Mouse (Mus musculus): ENCODE measurements around the gene Abhd14a. TPM values are rescaled to one million over a fixed set of nuclear protein-coding genes. Genes with fewer than 3 reads are reported as not detected.
A peak's percentile ranks its signal among the peaks of the same experiment; 100 is the strongest.

Abhd14a gene
- polyA plus RNA-seq, 1 experiment from 2014 or later, result 38.3 TPM

DNA sequence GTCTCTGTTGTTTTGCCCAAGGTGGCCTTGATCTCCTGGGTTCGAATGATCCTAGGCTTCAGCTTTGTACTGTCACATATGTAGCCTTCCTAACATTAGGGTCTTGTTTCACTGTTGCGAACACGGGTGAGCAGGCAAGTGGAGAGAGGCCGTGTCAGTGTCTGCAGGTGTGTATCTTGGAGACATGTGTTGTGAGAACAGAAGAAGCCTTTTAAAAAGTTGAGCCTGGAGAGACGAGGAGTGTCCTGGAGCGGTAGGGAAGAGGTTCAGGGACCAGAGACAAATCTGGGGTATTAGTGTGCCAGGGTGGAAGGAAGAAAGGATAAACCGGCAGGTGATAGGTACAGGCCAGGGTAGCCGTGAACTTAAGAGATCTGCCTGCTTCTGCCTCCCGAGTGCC, 30.6 kb upstream of the Abhd14a start:
- Histone ChIP-seq H3K36me3 (ENCODE audit: control insufficient read depth, insufficient read depth, low read length) (no peaks in the 10 kb centered on the region; the same call in 1 of the 2 replicates), H3K9me3 (ENCODE audit: control insufficient read depth, low read length) (no peaks in the 10 kb centered on the region), H3K4me2 (ENCODE audit: low read depth, low read length, severe bottlenecking) (peak overlapping the region; percentile 76), H3K4me3 (ENCODE audit: low read depth, low read length) (peak overlapping the region; percentile 70), H3K27me3 (ENCODE audit: control insufficient read depth, insufficient read depth, low read length) (no peaks in the 10 kb centered on the region), H3K4me1 (replicated peaks; ENCODE audit: control insufficient read depth, insufficient read depth, low read length) (peaks cover 12% of the 10 kb centered on the region), H3K9ac (ENCODE audit: low read length) (peak overlapping the region; percentile 64), H3K27ac (ENCODE audit: low read depth, low read length) (no peak overlapping the region)
- ATAC-seq (replicated peaks; ENCODE audit: low FRiP score) (no peak), DNase-seq (ENCODE audit: low spot score) (peak; percentile 46)
- WGBS, result 84% methylated on average over 9 of the region's 9 CpGs

DNA sequence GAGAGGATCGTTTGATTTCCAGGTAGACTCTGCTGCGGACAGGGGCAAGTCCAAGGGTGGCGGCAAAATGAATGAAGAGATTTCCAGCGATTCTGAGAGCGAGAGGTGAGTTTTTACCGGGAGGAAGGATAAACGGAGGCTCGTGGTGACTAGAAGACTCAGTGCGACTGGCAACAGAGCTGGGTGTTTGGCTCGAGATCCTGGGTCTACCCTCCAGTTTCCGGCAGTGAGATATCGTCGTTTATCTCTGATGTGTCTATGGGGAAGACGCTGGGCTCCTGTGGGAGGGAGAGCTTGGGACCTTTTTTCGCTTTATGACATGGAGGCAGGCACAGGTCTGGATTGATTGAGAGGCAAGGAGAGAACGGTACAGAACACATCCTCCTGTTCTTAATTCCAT, 30.2 kb upstream of the Abhd14a start:
- Histone ChIP-seq H3K9ac (ENCODE audit: low read length) (peak overlapping the region; percentile 64), H3K4me3 (ENCODE audit: low read depth, low read length) (peak overlapping the region; percentile 70), H3K4me1 (replicated peaks; ENCODE audit: control insufficient read depth, insufficient read depth, low read length) (peaks cover 12% of the 10 kb centered on the region), H3K36me3 (ENCODE audit: control insufficient read depth, insufficient read depth, low read length) (no peaks in the 10 kb centered on the region; the same call in 1 of the 2 replicates), H3K27ac (ENCODE audit: low read depth, low read length) (no peak overlapping the region), H3K9me3 (ENCODE audit: control insufficient read depth, low read length) (no peaks in the 10 kb centered on the region), H3K27me3 (ENCODE audit: control insufficient read depth, insufficient read depth, low read length) (no peaks in the 10 kb centered on the region), H3K4me2 (ENCODE audit: low read depth, low read length, severe bottlenecking) (peak overlapping the region; percentile 76)
- 7% methylated on average over 16 of the region's 16 CpGs for WGBS
- ATAC-seq (replicated peaks; ENCODE audit: low FRiP score) (no peak), DNase-seq (ENCODE audit: low spot score) (no peak)

DNA sequence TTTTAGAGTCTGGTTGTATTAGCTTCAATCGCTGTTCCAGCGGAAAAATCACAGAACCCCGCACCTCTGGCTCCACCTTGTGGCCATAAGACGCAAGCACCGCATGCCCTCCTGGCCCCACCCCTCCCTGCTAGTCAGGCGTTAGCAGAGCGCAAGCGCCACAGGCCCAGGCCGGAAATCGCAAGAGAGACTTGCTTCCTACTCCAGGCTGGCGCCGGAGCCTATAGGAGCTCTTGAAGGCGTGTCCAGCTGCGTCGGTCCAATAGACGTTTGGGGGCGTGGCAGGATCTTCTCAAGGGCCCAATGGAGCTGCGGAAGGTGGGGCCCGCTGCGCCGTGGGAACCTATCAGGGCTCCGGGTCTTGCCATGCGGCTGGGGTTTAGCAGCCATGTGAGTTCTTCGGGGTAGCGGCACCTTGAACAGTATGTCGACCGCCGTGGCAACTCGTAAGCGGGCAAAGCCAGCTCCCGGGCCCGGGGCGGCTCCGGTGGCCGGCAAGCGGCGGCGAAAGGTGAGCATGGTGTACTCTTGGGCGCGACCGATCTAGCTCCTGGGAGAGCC, 29.5 kb upstream of the Abhd14a start, which contains the start of gene Parp3:
Gene Parp3 (minus strand): TSS at position 26 of the 561 bp plus-strand sequence.
- no peak within 1 kb of the TSS for H3K27ac ChIP-seq (ENCODE audit: low read depth, low read length)
- WGBS, result 0% methylated on average over 41 of the region's 41 CpGs
- H3K4me1 ChIP-seq (replicated peaks; ENCODE audit: control insufficient read depth, insufficient read depth, low read length), result peaks cover 12% of the 10 kb centered on the region
- DNase-seq (ENCODE audit: low spot score) (peak; percentile 99), ATAC-seq (replicated peaks; ENCODE audit: low FRiP score) (peak; percentile 98)
- peak within 1 kb of the TSS; percentile 70 for H3K4me3 ChIP-seq (ENCODE audit: low read depth, low read length)
- no peaks in the 10 kb centered on the region for H3K9me3 ChIP-seq (ENCODE audit: control insufficient read depth, low read length)
- peak within 1 kb of the TSS; percentile 64 for H3K9ac ChIP-seq (ENCODE audit: low read length)
- no peaks in the 10 kb centered on the region; the same call in 1 of the 2 replicates for H3K36me3 ChIP-seq (ENCODE audit: control insufficient read depth, insufficient read depth, low read length)
- peak within 1 kb of the TSS; percentile 76 for H3K4me2 ChIP-seq (ENCODE audit: low read depth, low read length, severe bottlenecking)
- no peaks in the 10 kb centered on the region for H3K27me3 ChIP-seq (ENCODE audit: control insufficient read depth, insufficient read depth, low read length)

DNA sequence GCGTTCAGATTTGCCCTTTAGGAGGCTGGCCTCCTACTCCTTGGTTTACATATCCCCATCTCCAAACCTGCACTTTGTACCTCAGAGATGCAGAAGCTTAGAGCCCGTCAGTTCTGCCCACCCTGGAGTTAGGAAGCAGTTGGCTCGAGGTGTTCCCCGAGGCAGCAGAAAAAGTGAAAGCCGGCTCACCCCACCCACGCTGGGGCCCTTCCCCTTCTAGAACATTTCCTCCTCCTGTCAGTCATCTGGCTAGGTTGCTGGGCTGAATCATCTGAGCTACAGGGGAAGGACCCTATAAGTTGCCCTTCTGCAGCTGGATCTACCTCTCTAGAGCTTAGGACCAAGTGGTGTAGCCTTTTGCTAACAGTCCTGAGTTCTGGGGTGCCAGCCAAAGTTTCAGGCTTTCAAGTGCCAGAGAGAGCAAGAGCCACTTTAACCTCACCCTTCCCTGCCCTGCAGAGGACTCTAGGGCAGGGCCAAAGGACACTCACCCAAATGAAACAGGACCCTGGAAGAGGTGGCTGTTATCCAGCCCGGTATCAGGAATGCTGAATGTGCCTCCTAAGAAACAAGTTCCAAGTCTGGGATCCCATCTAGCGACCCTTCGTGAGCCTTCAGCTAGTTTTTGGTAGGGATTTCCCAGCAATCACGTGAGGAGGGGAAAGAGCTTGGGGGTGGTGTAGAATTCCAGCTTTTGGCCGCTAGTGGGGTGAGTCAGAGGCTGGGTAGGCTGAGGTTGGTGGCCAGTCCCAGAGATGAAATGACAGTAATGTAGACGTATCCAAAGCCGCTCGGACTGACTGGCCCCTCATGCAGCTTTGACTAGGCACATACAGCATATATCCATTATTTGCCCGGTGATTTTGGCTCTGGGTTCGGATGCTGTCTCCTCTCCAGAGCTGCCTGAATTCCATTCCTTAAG, 28.8 kb upstream of the Abhd14a start:
- Histone ChIP-seq H3K27me3 (ENCODE audit: control insufficient read depth, insufficient read depth, low read length) (no peaks in the 10 kb centered on the region), H3K36me3 (ENCODE audit: control insufficient read depth, insufficient read depth, low read length) (no peaks in the 10 kb centered on the region; the same call in 1 of the 2 replicates), H3K4me1 (replicated peaks; ENCODE audit: control insufficient read depth, insufficient read depth, low read length) (peaks cover 17% of the 10 kb centered on the region), H3K4me2 (ENCODE audit: low read depth, low read length, severe bottlenecking) (peak overlapping the region; percentile 31), H3K4me3 (ENCODE audit: low read depth, low read length) (no peak overlapping the region), H3K9ac (ENCODE audit: low read length) (peak overlapping the region; percentile 39), H3K27ac (ENCODE audit: low read depth, low read length) (no peak overlapping the region), H3K9me3 (ENCODE audit: control insufficient read depth, low read length) (no peaks in the 10 kb centered on the region)
- WGBS, result 37% methylated on average over 16 of the region's 16 CpGs
- ATAC-seq (replicated peaks; ENCODE audit: low FRiP score) (peak; percentile 62), DNase-seq (ENCODE audit: low spot score) (no peak)

DNA sequence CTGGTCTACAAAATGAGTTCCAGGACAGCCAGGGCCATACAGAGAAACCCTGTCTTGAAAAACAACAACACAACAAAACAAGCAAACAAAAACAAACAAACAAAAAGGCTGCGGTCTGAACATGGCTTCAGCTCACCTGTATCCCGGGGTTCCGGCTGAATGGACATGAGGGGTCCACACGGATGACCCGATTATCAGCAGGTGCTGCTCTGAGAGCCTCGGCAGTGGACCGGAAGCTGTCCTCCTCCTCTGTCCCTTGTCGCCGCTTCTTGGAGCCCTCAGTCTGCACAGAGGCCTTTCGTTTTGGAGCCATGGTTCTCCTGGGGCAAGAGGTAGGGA, 28.2 kb upstream of the Abhd14a start, which contains the start of gene Rrp9:
Gene Rrp9 (plus strand): TSS at position 301 of the 339 bp plus-strand sequence.
- no peaks in the 10 kb centered on the region for H3K27me3 ChIP-seq (ENCODE audit: control insufficient read depth, insufficient read depth, low read length)
- no peak within 1 kb of the TSS for H3K27ac ChIP-seq (ENCODE audit: low read depth, low read length)
- H3K4me3 ChIP-seq (ENCODE audit: low read depth, low read length), result no peak within 1 kb of the TSS
- no peaks in the 10 kb centered on the region for H3K9me3 ChIP-seq (ENCODE audit: control insufficient read depth, low read length)
- ATAC-seq (replicated peaks; ENCODE audit: low FRiP score) (no peak), DNase-seq (ENCODE audit: low spot score) (no peak)
- H3K4me1 ChIP-seq (replicated peaks; ENCODE audit: control insufficient read depth, insufficient read depth, low read length), result peaks cover 17% of the 10 kb centered on the region
- peak within 1 kb of the TSS; percentile 39 for H3K9ac ChIP-seq (ENCODE audit: low read length)
- no peaks in the 10 kb centered on the region; the same call in 1 of the 2 replicates for H3K36me3 ChIP-seq (ENCODE audit: control insufficient read depth, insufficient read depth, low read length)
- H3K4me2 ChIP-seq (ENCODE audit: low read depth, low read length, severe bottlenecking), result peak within 1 kb of the TSS; percentile 31
- WGBS, result 90% methylated on average over 10 of the region's 10 CpGs

DNA sequence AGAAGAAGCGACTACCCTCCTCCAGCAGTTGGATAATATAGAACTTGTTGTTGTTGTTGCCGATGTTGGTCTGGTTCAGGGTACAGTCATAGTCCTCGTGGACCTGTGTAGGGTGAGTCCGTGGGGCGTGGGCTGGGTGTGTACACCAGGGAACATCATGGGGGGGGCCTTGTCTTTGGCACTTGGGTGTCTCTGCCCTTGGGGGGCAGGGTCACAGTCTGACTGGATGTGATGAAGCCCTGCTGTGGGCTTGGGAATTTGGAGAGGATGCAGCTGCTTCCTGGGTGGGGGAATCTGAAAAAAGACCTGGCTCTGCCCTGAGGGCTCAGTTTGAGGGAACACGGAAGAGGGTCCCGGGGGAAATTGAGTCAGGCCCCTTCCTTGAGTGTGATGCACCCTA, 27.6 kb upstream of the Abhd14a start:
- H3K9me3 ChIP-seq (ENCODE audit: control insufficient read depth, low read length), result no peaks in the 10 kb centered on the region
- H3K4me2 ChIP-seq (ENCODE audit: low read depth, low read length, severe bottlenecking), result no peak overlapping the region
- 67% methylated on average over 7 of the region's 7 CpGs for WGBS
- H3K9ac ChIP-seq (ENCODE audit: low read length), result 0 out of 2 replicates have a peak overlapping the region, but pooled peaks have one; percentile 27
- no peak overlapping the region for H3K27ac ChIP-seq (ENCODE audit: low read depth, low read length)
- ATAC-seq (replicated peaks; ENCODE audit: low FRiP score) (no peak), DNase-seq (ENCODE audit: low spot score) (no peak)
- peaks cover 17% of the 10 kb centered on the region for H3K4me1 ChIP-seq (replicated peaks; ENCODE audit: control insufficient read depth, insufficient read depth, low read length)
- no peaks in the 10 kb centered on the region for H3K36me3 ChIP-seq (ENCODE audit: control insufficient read depth, insufficient read depth, low read length)
- no peaks in the 10 kb centered on the region for H3K27me3 ChIP-seq (ENCODE audit: control insufficient read depth, insufficient read depth, low read length)
- no peak overlapping the region for H3K4me3 ChIP-seq (ENCODE audit: low read depth, low read length)

DNA sequence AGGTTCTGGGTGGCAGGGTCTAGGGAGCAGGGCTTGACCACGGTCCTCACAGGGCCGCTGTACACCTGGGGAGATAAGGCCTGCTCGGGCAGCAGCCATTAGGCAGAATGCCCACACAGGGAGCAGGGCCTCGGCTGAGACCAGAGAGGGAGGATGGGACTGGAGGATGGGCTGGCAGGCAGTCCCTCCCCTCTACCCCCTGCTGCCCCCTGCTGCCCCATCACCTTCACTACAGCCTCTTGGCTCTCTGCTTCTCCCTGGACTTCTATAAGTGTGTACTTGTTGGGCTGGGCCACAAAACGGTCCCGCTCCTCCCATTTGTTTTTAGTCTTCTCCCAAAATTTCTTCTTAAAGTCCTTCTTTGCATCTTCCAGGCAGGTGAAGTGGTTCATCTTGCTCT, 27.0 kb upstream of the Abhd14a start:
- 2% methylated on average over 6 of the region's 6 CpGs for WGBS
- Histone ChIP-seq H3K36me3 (ENCODE audit: control insufficient read depth, insufficient read depth, low read length) (no peaks in the 10 kb centered on the region), H3K9me3 (ENCODE audit: control insufficient read depth, low read length) (no peaks in the 10 kb centered on the region), H3K4me3 (ENCODE audit: low read depth, low read length) (no peak overlapping the region), H3K4me1 (replicated peaks; ENCODE audit: control insufficient read depth, insufficient read depth, low read length) (peaks cover 17% of the 10 kb centered on the region), H3K9ac (ENCODE audit: low read length) (peak overlapping the region; percentile 41; the same call in 1 of the 2 replicates), H3K27ac (ENCODE audit: low read depth, low read length) (no peak overlapping the region), H3K27me3 (ENCODE audit: control insufficient read depth, insufficient read depth, low read length) (no peaks in the 10 kb centered on the region), H3K4me2 (ENCODE audit: low read depth, low read length, severe bottlenecking) (no peak overlapping the region)
- peak; percentile 32 for ATAC-seq (replicated peaks; ENCODE audit: low FRiP score)
- peak; percentile 92 for DNase-seq (ENCODE audit: low spot score)

DNA sequence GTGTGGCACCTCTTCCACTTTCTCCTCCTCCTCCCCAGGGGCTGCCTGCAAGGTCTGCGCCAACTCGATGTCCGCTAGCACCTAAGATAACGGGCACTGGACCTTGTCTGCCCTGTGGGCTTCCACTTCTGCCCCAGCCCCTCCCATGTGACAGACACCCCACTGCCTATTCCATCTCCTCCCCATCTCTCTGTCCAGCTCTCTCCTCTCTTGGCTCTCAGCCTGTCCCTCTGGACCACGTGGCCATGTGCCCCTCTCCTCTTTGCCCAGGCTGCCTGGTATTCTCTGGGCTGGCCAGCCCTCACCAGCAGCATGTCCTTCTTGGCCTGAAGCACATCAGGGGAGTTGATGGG, 26.3 kb upstream of the Abhd14a start:
- Histone ChIP-seq H3K27ac (ENCODE audit: low read depth, low read length) (no peak overlapping the region), H3K27me3 (ENCODE audit: control insufficient read depth, insufficient read depth, low read length) (no peaks in the 10 kb centered on the region), H3K4me3 (ENCODE audit: low read depth, low read length) (no peak overlapping the region), H3K9ac (ENCODE audit: low read length) (no peak overlapping the region), H3K36me3 (ENCODE audit: control insufficient read depth, insufficient read depth, low read length) (no peaks in the 10 kb centered on the region), H3K9me3 (ENCODE audit: control insufficient read depth, low read length) (no peaks in the 10 kb centered on the region), H3K4me1 (replicated peaks; ENCODE audit: control insufficient read depth, insufficient read depth, low read length) (peaks cover 17% of the 10 kb centered on the region), H3K4me2 (ENCODE audit: low read depth, low read length, severe bottlenecking) (no peak overlapping the region)
- DNase-seq (ENCODE audit: low spot score) (no peak), ATAC-seq (replicated peaks; ENCODE audit: low FRiP score) (no peak)
- WGBS, result 81% methylated on average over 5 of the region's 5 CpGs

All from forebrain, embryonic 11.5 days (tissue).